Mouse (Mus musculus) olfactory bulb, adult 2 months (tissue): ENCODE results near the gene Atg5. TPM values are rescaled to one million over a fixed set of nuclear protein-coding genes. Genes with fewer than 3 reads are reported as not detected.
"Not testable (repeated sequence)": the region's sequence is repeated elsewhere in the genome, so short reads cannot be mapped to it uniquely, and the experiment has no call there.

Experiments
- H3K27ac ChIP-seq: fragments of 200-500 bp; 2 replicates; pipeline ENCODE4 v1.5.1; 2012; ENCODE audit warnings: low read depth, low read length; ENCODE audit not compliant: insufficient read depth
- H3K4me1 ChIP-seq: fragments of 200-500 bp; 2 replicates; pipeline ENCODE4 v1.6.1; 2012; ENCODE audit warnings: low read length; ENCODE audit not compliant: control insufficient read depth, insufficient read depth
- H3K4me3 ChIP-seq: fragments of 200-500 bp; 2 replicates; pipeline ENCODE4 v1.5.1; 2012; ENCODE audit warnings: mild to moderate bottlenecking, low read depth, low read length, moderate library complexity; ENCODE audit not compliant: insufficient read depth
- CTCF ChIP-seq: fragments of 200-500 bp; IDR thresholded peaks from 2 replicates; pipeline ENCODE4 v1.5.1; 2012; ENCODE audit warnings: low read depth, mild to moderate bottlenecking, low read length, moderate library complexity; ENCODE audit not compliant: insufficient read depth
- POLR2A ChIP-seq: fragments of 200-500 bp; IDR thresholded peaks from 2 replicates; pipeline ENCODE4 v1.6.1; 2012; ENCODE audit warnings: mild to moderate bottlenecking, low read depth, low read length, moderate library complexity; ENCODE audit not compliant: insufficient read depth
- WGBS: fragments of 180-500 bp; shearing (Covaris S2); methylation state at CpG from one replicate; pipeline ENCODE4 v1.1.7; 2018; 5-methylcytosine and 5-hydroxymethylcytosine counted together
- polyA plus RNA-seq: library from polyadenylated mRNA; stranded (reverse); fragments of >200 nt; gene quantifications from 2 replicates; pipeline ENCODE4 v1.2.4, GENCODE M21; 2012; ENCODE audit warnings: low replicate concordance; ENCODE audit not compliant: missing spikeins, insufficient read depth, insufficient read length

Atg5 gene
- polyA plus RNA-seq, 1 experiment, result not detected

- Histone ChIP-seq H3K4me1 (peaks cover 3% of the 10 kb centered on the region), H3K27ac (no peak overlapping the region), H3K4me3 (no peak overlapping the region)
- no peak for TF ChIP-seq CTCF
- WGBS, result 66% methylated on average over 13 of the region's 13 CpGs
Observed at GRCm38 (mm10) chr10:44325551-44326500, 57.7 kb downstream of the Atg5 start.

- Histone ChIP-seq H3K4me1 (peaks cover 3% of the 10 kb centered on the region), H3K4me3 (no peak overlapping the region), H3K27ac (no peak overlapping the region)
- TF ChIP-seq CTCF (no peak), POLR2A (no peak)
- 88% methylated on average over 9 of the region's 9 CpGs for WGBS
Observed at GRCm38 (mm10) chr10:44327057-44327456, 58.9 kb downstream of the Atg5 start.

- TF ChIP-seq POLR2A (no peak), CTCF (no peak)
- peaks cover 3% of the 10 kb centered on the region for H3K4me1 ChIP-seq
- no peak overlapping the region for H3K27ac ChIP-seq
- H3K4me3 ChIP-seq, result no peak overlapping the region
- 67% methylated on average over 3 of the region's 3 CpGs for WGBS
Observed at GRCm38 (mm10) chr10:44328347-44328746, 60.2 kb downstream of the Atg5 start.

- Histone ChIP-seq H3K4me1 (peaks cover 1% of the 10 kb centered on the region; the same call in 1 of the 2 replicates), H3K4me3 (no peak overlapping the region), H3K27ac (no peak overlapping the region)
- 96% methylated on average over 1 of the region's 1 CpGs for WGBS
- no peak for TF ChIP-seq CTCF
- TF ChIP-seq POLR2A, result no peak
Observed at GRCm38 (mm10) chr10:44330717-44331116, 62.6 kb downstream of the Atg5 start.

- WGBS, result 84% methylated on average over 2 of the region's 2 CpGs
- TF ChIP-seq CTCF (no peak), POLR2A (no peak)
- H3K4me3 ChIP-seq, result no peak overlapping the region
Observed at GRCm38 (mm10) chr10:44331469-44331868, 63.3 kb downstream of the Atg5 start.

GRCm38 (mm10) chr10:44332656-44333055 lies 64.5 kb downstream of the Atg5 start:
- H3K27ac ChIP-seq, H3K4me3 ChIP-seq, H3K4me1 ChIP-seq: not testable (repeated sequence)
- WGBS, result 97% methylated on average over 3 of the region's 3 CpGs

More at GRCm38 (mm10) chr10:44331469-44331868, 63.3 kb downstream of the Atg5 start:
- H3K4me1 ChIP-seq, result no peaks in the 10 kb centered on the region
- no peak overlapping the region for H3K27ac ChIP-seq

GRCm38 (mm10) chr10:44336641-44337382 lies 68.7 kb downstream of the Atg5 start:
- H3K27ac ChIP-seq, H3K4me1 ChIP-seq, H3K4me3 ChIP-seq: not testable (repeated sequence)
- WGBS, result 71% methylated on average over 3 of the region's 3 CpGs

GRCm38 (mm10) chr10:44338571-44338970 lies 70.4 kb downstream of the Atg5 start:
- WGBS, result 66% methylated on average over 6 of the region's 6 CpGs
- Histone ChIP-seq H3K4me3 (no peak overlapping the region), H3K4me1 (no peaks in the 10 kb centered on the region), H3K27ac (no peak overlapping the region)
- TF ChIP-seq CTCF, result no peak
- TF ChIP-seq POLR2A, result no peak

GRCm38 (mm10) chr10:44339326-44339725 lies 71.2 kb downstream of the Atg5 start:
- WGBS, result 87% methylated on average over 5 of the region's 5 CpGs
- Histone ChIP-seq H3K27ac (no peak overlapping the region), H3K4me1 (no peaks in the 10 kb centered on the region), H3K4me3 (no peak overlapping the region)
- TF ChIP-seq CTCF (no peak), POLR2A (no peak)
